Mouse (Mus musculus) layer of hippocampus, adult 8-10 months (tissue): Measurements from ENCODE around the gene Sap18. TPM values are rescaled to one million over a fixed set of nuclear protein-coding genes. Genes with fewer than 3 reads are reported as not detected.
A peak's percentile ranks its signal among the peaks of the same experiment; 100 is the strongest.
"Not testable (repeated sequence)": the region's sequence is repeated elsewhere in the genome, so short reads cannot be mapped to it uniquely, and the experiment has no call there.

Experiments
- DNase-seq, 2 experiments: peaks; one replicate each; pipeline ENCODE4 v3.0.0; 2022; ENCODE audit warnings: low spot score in 2 of 2
- total RNA-seq, 4 experiments: library from RNA; stranded (reverse); gene quantifications; 2 replicates each; pipeline ENCODE4 v1.2.4; 2022

Sap18 gene
- 100 to 1,000 TPM in 1 of 4 experiments, 10 to 100 TPM in 3; 68.5 to 100 (median 78.2) TPM for total RNA-seq

- DNase-seq = peak; percentile 98
These were observed at the start of gene Sap18 for GRCm38 (mm10) chr14:57797991-57798931. TSS of gene Sap18 (plus strand) at chr14:57798180.

GRCm38 (mm10) chr14:57749501-57749900 lies 48.5 kb upstream of the Sap18 start:
- no peak for DNase-seq

GRCm38 (mm10) chr14:57751006-57751405 lies 47.0 kb upstream of the Sap18 start:
- DNase-seq = not testable (repeated sequence)

GRCm38 (mm10) chr14:57753351-57753992 lies 44.5 kb upstream of the Sap18 start:
- no peak for DNase-seq

GRCm38 (mm10) chr14:57755661-57756060 lies 42.3 kb upstream of the Sap18 start:
- DNase-seq = no peak

- no peak for DNase-seq
These were observed 41.9 kb upstream of the Sap18 start for GRCm38 (mm10) chr14:57756094-57756493.

GRCm38 (mm10) chr14:57758237-57758636 lies 39.7 kb upstream of the Sap18 start, which contains the start of gene Lats2:
TSS of gene Lats2 (minus strand) at chr14:57758388.
- no peak for DNase-seq

- DNase-seq = no peak
These were observed 37.2 kb upstream of the Sap18 start for GRCm38 (mm10) chr14:57760447-57761412.

- no peak for DNase-seq
These were observed 28.9 kb upstream of the Sap18 start for GRCm38 (mm10) chr14:57769102-57769501.

GRCm38 (mm10) chr14:57772157-57772815 lies 25.7 kb upstream of the Sap18 start:
- no peak for DNase-seq

- DNase-seq = no peak
These were observed 10.6 kb upstream of the Sap18 start for GRCm38 (mm10) chr14:57787406-57787805.

GRCm38 (mm10) chr14:57789311-57789710 lies 8.7 kb upstream of the Sap18 start:
- DNase-seq = no peak

- no peak for DNase-seq
These were observed 8.2 kb upstream of the Sap18 start for GRCm38 (mm10) chr14:57789759-57790158.

GRCm38 (mm10) chr14:57791171-57791570 lies 6.8 kb upstream of the Sap18 start:
- no peak for DNase-seq

GRCm38 (mm10) chr14:57797551-57797950 lies 429 bp upstream of the Sap18 start:
- peak in 1 of 2 experiments; percentile 19 for DNase-seq

GRCm38 (mm10) chr14:57803731-57804130 lies 5.8 kb downstream of the Sap18 start:
- no peak for DNase-seq

- no peak for DNase-seq
These were observed 10.6 kb downstream of the Sap18 start for GRCm38 (mm10) chr14:57808558-57808957.

- DNase-seq = no peak
These were observed 12.9 kb downstream of the Sap18 start for GRCm38 (mm10) chr14:57810886-57811285.

GRCm38 (mm10) chr14:57811844-57812243 lies 13.9 kb downstream of the Sap18 start:
- DNase-seq = no peak

GRCm38 (mm10) chr14:57820839-57821238 lies 22.9 kb downstream of the Sap18 start:
- no peak for DNase-seq
